Mouse (Mus musculus) embryonic facial prominence, embryonic 13.5 days (tissue): Measurements from ENCODE around the gene Syne1. TPM values are rescaled to one million over a fixed set of nuclear protein-coding genes. Genes with fewer than 3 reads are reported as not detected.

Experiments used
- ATAC-seq: fragments of 200-750 bp; cut with Nextera tagmentation; 2 replicates; pipeline ENCODE4 v1.8.0; 2017; ENCODE audit warnings: low read depth; ENCODE audit not compliant: insufficient number of reproducible peaks, insufficient read depth, low FRiP score, low TSS enrichment
- H3K27ac ChIP-seq: fragments of 300-500 bp; sonication (generic); 2 replicates; pipeline ENCODE4 v1.5.1; 2015; ENCODE audit warnings: moderate library complexity, mild to moderate bottlenecking, inconsistent platforms
- H3K27me3 ChIP-seq: fragments of 300-500 bp; sonication (generic); 2 replicates; pipeline ENCODE4 v1.6.1; 2015; ENCODE audit warnings: mild to moderate bottlenecking, inconsistent platforms
- H3K36me3 ChIP-seq: fragments of 300-500 bp; sonication (generic); 2 replicates; pipeline ENCODE4 v1.6.1; 2015; ENCODE audit warnings: mild to moderate bottlenecking, inconsistent platforms
- H3K4me1 ChIP-seq: fragments of 300-500 bp; sonication (generic); 2 replicates; pipeline ENCODE4 v1.6.1; 2015; ENCODE audit warnings: inconsistent platforms
- H3K4me2 ChIP-seq: fragments of 300-500 bp; sonication (generic); 2 replicates; pipeline ENCODE4 v1.6.1; 2015; ENCODE audit warnings: moderate library complexity, mild to moderate bottlenecking, inconsistent platforms
- H3K4me3 ChIP-seq: fragments of 300-500 bp; sonication (generic); 2 replicates; pipeline ENCODE4 v1.5.1; 2015; ENCODE audit warnings: mild to moderate bottlenecking, inconsistent platforms
- H3K9ac ChIP-seq: fragments of 300-500 bp; sonication (generic); 2 replicates; pipeline ENCODE4 v1.6.1; 2015; ENCODE audit warnings: mild to moderate bottlenecking, inconsistent platforms
- H3K9me3 ChIP-seq: fragments of 300-500 bp; sonication (generic); 2 replicates; pipeline ENCODE4 v1.6.1; 2016; ENCODE audit warnings: inconsistent platforms
- WGBS: fragments of 180-500 bp; shearing (Covaris S2); methylation state at CpG from one replicate; pipeline ENCODE4 v1.1.7; 2015; ENCODE audit warnings: mixed read lengths; 5-methylcytosine and 5-hydroxymethylcytosine counted together
- polyA plus RNA-seq: library from polyadenylated mRNA; unstranded; fragments of >200 nt; fragmentation: Nextera tagmentation; extraction: Ambion mirVana; gene quantifications from 2 replicates; pipeline ENCODE4 v1.2.1, GENCODE M21; 2015

Syne1 gene
- polyA plus RNA-seq, 1 experiment from 2014 or later = 6.3 TPM

DNA sequence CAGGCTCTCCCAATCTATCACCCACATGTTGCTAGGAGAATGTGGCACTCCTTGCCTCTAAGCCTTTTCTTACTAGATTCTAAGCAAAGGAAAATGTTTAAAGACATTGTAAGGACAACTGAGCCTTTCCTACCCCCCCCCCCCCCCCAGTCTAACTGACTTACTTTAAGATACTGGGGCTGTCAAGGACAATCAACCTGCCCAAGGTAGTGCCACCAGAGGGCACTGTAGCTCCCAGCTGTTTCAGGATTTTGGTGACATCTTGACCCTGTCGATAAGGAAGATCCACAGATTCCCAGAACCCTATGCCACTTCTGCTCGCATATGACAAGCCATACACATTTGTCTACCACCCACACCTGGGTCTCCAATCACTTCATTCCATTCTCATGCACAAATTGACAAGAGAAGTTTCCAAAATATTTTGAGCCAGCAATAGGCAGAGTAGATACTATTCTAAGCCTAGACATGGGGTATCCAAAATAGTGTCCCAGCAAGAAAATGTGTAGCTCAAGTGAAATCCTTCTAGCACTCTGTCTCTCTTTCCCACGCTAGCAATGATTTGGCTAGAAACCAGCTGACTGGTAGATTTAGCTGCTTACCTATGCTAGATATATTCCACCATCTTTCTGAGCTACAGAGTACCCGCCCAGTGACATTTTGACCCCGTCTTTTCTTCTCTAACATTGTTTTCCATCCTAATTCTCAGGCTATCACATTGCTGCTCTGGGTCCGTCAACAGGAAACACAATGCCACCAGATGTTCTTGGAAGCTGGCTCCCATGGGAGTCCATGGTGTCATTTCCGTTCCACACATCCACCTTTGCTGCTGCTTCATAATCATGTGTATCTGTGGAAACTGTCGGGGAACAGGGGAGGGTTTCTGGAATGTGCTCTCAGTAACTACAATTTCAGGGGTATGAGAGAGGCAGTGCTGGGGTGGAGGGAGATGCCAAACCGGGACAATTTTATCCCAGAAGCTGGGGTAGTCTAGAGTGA is 70.4 kb downstream of the Syne1 start:
- H3K9ac ChIP-seq = no peak overlapping the region
- H3K4me2 ChIP-seq = no peak overlapping the region
- no peaks in the 10 kb centered on the region for H3K27me3 ChIP-seq
- H3K36me3 ChIP-seq = no peaks in the 10 kb centered on the region
- no peaks in the 10 kb centered on the region for H3K9me3 ChIP-seq
- H3K4me3 ChIP-seq = no peak overlapping the region
- no peaks in the 10 kb centered on the region for H3K4me1 ChIP-seq
- ATAC-seq = no peak
- 65% methylated on average over 9 of the region's 9 CpGs for WGBS
- H3K27ac ChIP-seq = no peak overlapping the region

DNA sequence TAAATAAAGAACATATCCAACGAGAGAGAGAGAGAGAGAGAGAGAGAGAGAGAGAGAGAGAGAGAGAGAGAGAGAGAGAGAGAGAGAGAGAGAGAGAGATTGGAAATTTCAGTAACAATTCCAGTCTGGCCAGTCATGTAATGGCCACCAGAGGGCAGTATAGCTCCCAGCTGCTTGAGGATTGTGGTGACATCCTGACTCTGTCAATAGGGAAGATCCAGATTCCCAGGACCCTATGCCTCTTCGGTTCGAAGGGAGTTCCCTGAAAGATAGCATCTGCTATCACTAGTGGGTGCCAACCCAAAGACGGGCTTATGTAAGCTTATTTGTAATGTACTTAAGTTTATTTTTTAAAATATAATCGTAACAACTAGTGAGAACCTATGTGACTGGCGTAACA is 71.2 kb downstream of the Syne1 start:
- H3K27me3 ChIP-seq = no peaks in the 10 kb centered on the region
- H3K9me3 ChIP-seq = no peaks in the 10 kb centered on the region
- WGBS = 53% methylated on average over 6 of the region's 6 CpGs
- H3K4me1 ChIP-seq = no peaks in the 10 kb centered on the region
- no peaks in the 10 kb centered on the region for H3K36me3 ChIP-seq
- no peak for ATAC-seq
- no peak overlapping the region for H3K4me2 ChIP-seq
- no peak overlapping the region for H3K9ac ChIP-seq
- no peak overlapping the region for H3K4me3 ChIP-seq
- no peak overlapping the region for H3K27ac ChIP-seq

DNA sequence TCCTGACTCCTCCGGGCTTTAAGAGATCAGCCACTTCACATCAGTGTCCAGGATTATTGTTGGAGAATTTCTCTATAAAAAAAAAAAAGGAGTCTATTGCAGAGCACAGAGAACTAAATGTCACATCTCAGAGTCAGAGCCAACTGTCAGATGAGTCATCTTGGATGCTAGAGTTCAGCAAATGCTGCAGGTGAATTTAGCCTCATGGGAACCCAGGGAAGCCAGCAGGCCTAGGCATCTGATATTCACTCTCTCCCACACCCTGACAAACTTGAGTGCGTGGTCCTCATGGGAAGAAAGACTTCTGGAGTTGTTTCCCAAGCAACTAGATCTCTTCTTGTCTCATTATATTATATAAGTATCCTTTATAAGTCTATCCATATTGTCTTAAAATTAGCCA is 82.6 kb downstream of the Syne1 start:
- Histone ChIP-seq H3K27ac (no peak overlapping the region), H3K9ac (no peak overlapping the region), H3K27me3 (no peaks in the 10 kb centered on the region), H3K36me3 (no peaks in the 10 kb centered on the region), H3K4me3 (no peak overlapping the region), H3K9me3 (no peaks in the 10 kb centered on the region), H3K4me1 (no peaks in the 10 kb centered on the region), H3K4me2 (no peak overlapping the region)
- ATAC-seq = no peak
- WGBS = 89% methylated on average over 2 of the region's 2 CpGs

DNA sequence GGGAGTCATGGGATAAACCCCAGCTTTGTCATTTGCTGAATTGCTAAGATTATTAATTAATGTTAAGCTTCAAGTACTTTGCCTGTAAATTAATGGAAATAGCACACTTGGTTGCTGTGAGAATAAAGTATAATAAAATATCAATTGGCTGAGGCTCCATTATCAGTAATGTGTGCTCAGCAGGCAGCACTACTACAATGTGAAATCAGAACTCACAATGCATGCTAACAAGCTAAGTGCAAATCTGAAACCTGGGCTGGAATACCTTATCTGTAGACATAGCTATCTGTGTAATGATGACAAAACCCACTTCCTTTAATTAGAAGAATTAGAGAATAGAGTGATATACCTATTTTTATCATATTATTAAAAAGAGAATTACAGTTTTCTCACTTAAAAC is 97.5 kb downstream of the Syne1 start:
- no peak overlapping the region for H3K4me2 ChIP-seq
- H3K27me3 ChIP-seq = no peaks in the 10 kb centered on the region
- no peak overlapping the region for H3K4me3 ChIP-seq
- H3K36me3 ChIP-seq = no peaks in the 10 kb centered on the region
- H3K9ac ChIP-seq = no peak overlapping the region
- no peaks in the 10 kb centered on the region for H3K9me3 ChIP-seq
- H3K27ac ChIP-seq = no peak overlapping the region
- ATAC-seq = no peak
- no peaks in the 10 kb centered on the region for H3K4me1 ChIP-seq

DNA sequence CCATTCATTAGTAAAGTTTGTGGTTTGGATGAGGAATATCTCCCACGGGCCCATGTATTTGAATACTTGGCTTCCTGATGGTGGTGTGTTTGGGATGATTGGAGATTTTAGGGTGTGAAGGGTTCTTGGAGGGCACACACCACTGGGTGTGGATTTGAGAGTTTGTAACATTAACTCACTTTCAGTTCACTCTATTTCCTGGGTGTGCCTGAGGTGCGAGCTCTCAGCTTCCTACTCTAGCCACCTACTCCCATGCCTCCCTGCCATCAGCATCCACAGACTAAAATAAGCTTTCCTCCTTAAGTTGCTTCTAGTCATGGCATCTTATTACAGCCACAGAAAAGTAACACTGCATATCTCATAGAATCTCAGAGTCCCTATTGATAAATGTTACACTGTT is 101.3 kb downstream of the Syne1 start:
- WGBS = 78% methylated on average over 2 of the region's 2 CpGs
- no peak for ATAC-seq

DNA sequence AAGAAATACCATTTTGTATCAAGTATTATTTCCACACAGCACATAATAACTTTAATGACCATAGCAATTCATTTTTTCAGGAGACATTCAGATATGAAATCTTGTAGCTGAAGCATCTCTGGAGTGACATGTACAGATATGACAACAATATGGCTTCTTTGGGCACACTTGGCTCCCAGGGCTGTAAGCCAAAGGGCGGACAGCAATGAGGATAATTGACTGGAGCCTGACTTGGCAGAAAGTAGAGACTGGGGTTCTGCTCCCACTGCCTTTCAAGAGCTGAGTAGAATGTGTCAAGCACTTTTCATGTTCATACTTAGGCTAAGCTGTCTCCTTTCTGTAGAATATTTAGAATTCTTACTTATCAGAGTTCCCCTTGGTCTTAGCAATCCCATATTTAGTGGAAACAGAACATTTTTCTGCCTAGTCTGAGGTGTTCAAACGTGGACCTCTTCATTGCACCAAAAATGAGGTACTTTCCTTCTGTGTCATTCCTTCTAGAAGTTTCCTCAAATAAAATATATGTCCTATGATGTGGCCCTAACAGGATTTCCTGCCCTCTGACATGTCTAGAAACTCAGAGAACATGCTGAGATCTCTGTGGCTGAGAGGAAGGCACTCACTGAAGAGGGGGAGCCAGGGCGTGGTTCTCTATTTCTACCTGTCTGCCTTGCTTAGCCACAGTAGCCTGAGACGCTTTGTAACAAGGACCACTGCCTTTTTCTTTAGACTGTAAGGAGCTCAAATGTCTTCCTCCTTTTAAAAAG is 103.1 kb downstream of the Syne1 start:
- H3K4me2 ChIP-seq = no peak overlapping the region
- no peaks in the 10 kb centered on the region for H3K36me3 ChIP-seq
- no peak overlapping the region for H3K27ac ChIP-seq
- 72% methylated on average over 4 of the region's 4 CpGs for WGBS
- no peaks in the 10 kb centered on the region for H3K9me3 ChIP-seq
- no peak overlapping the region for H3K4me3 ChIP-seq
- H3K4me1 ChIP-seq = no peaks in the 10 kb centered on the region
- H3K9ac ChIP-seq = no peak overlapping the region
- no peaks in the 10 kb centered on the region for H3K27me3 ChIP-seq
- no peak for ATAC-seq

More for the DNA sequence above, 101.3 kb downstream of the Syne1 start:
- H3K9ac ChIP-seq = no peak overlapping the region
- H3K27me3 ChIP-seq = no peaks in the 10 kb centered on the region
- no peak overlapping the region for H3K4me2 ChIP-seq
- H3K4me3 ChIP-seq = no peak overlapping the region
- H3K4me1 ChIP-seq = no peaks in the 10 kb centered on the region
- no peak overlapping the region for H3K27ac ChIP-seq
- H3K36me3 ChIP-seq = no peaks in the 10 kb centered on the region
- no peaks in the 10 kb centered on the region for H3K9me3 ChIP-seq

DNA sequence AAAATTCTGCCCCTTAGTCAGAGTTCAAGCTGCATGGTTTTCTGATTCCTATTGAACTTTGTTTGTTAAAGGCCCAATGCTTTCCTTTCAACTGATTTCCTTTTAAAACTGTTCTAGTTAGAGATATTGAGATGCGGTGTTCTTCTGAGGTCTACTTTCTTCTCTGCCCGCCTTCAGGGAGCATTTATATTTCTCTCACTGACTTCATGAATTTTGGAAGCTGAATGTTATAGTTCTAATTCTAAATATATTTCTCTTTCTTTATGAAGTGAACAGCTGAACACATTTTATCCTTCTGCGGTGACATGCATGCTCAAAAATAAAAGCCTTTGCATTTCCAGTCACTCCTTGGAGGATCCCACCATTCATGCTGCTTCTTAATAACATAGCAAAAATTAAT is 106.0 kb downstream of the Syne1 start:
- no peak overlapping the region for H3K27ac ChIP-seq
- 91% methylated on average over 3 of the region's 3 CpGs for WGBS
- no peaks in the 10 kb centered on the region for H3K36me3 ChIP-seq
- H3K4me1 ChIP-seq = no peaks in the 10 kb centered on the region
- H3K9ac ChIP-seq = no peak overlapping the region
- no peak overlapping the region for H3K4me3 ChIP-seq
- no peak for ATAC-seq
- no peaks in the 10 kb centered on the region for H3K27me3 ChIP-seq
- no peak overlapping the region for H3K4me2 ChIP-seq
- no peaks in the 10 kb centered on the region for H3K9me3 ChIP-seq

DNA sequence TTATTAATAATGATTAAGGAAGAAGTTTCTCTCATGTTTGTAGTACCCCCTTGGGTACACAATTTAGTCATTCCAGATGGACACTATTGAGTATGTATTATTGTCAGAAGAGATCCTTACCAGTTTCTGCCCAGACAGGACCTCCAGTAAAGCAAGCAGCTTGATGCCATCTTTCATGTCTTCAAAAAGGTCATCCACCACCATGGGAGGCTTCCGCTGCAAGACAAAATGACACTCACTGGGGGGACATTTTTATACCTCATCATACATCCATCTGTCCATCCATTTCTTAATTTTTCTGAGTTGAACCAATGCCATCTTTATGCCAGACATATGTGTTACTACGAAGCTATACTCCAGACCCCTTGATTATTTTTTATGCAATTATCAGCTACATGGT is 108.3 kb downstream of the Syne1 start:
- ATAC-seq = no peak
- H3K9me3 ChIP-seq = no peaks in the 10 kb centered on the region

DNA sequence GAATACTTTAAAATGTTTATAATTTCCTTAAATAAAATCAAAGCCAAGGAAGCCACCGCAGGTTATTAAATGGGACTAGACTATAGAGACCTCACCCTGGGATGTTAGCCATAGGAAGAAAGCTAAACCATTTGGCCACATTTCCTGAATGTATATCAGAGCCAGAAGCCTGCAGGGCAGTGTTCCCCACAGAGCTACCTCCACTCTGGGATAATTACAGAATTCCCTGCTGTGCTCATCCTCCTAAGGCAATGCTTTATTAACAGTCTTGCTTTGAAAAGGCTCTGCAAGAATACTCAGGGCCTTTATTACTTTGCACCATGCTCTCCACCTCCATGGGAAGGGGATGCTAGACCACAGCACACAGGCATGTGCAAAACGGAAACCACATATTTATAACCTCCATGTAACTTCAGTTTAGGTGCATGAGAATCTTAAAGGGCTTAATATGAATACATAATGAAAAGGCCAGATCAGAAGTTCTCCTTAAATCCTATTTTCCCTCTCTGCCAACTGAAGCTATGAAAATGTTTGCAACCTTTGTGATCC is 111.4 kb downstream of the Syne1 start:
- no peaks in the 10 kb centered on the region for H3K9me3 ChIP-seq
- H3K36me3 ChIP-seq = no peaks in the 10 kb centered on the region
- ATAC-seq = no peak
- H3K27ac ChIP-seq = no peak overlapping the region
- H3K4me1 ChIP-seq = no peaks in the 10 kb centered on the region
- H3K9ac ChIP-seq = no peak overlapping the region
- 42% methylated on average over 2 of the region's 2 CpGs for WGBS
- H3K4me2 ChIP-seq = no peak overlapping the region
- no peaks in the 10 kb centered on the region for H3K27me3 ChIP-seq
- H3K4me3 ChIP-seq = no peak overlapping the region

More for the DNA sequence above, 108.3 kb downstream of the Syne1 start:
- Histone ChIP-seq H3K9ac (no peak overlapping the region), H3K4me2 (no peak overlapping the region), H3K36me3 (no peaks in the 10 kb centered on the region), H3K27ac (no peak overlapping the region), H3K4me1 (no peaks in the 10 kb centered on the region), H3K4me3 (no peak overlapping the region), H3K27me3 (no peaks in the 10 kb centered on the region)
- WGBS = 95% methylated on average over 2 of the region's 2 CpGs

DNA sequence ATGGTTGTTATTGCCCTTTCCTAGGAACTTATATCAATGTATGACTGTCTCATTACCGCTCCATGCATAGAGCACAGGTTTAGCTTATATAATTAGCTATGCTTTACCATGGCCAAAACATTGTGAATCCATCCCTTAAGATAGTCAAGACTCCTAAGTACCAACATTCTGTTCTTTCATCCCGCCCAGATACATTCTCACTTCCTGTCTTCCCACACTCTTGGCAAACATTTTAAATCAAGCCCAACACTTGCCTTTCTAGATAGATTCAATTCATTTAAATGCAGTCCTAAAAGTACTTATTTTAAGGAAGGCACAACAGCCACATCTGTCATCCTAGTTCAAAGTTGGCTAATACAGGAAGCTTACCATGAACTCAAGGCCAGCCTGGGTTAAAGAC is 113.5 kb downstream of the Syne1 start:
- Histone ChIP-seq H3K36me3 (no peaks in the 10 kb centered on the region), H3K4me3 (no peak overlapping the region), H3K4me2 (no peak overlapping the region), H3K9me3 (no peaks in the 10 kb centered on the region), H3K9ac (no peak overlapping the region), H3K4me1 (no peaks in the 10 kb centered on the region), H3K27me3 (no peaks in the 10 kb centered on the region), H3K27ac (no peak overlapping the region)
- no peak for ATAC-seq
- WGBS = 83% methylated on average over 2 of the region's 2 CpGs

DNA sequence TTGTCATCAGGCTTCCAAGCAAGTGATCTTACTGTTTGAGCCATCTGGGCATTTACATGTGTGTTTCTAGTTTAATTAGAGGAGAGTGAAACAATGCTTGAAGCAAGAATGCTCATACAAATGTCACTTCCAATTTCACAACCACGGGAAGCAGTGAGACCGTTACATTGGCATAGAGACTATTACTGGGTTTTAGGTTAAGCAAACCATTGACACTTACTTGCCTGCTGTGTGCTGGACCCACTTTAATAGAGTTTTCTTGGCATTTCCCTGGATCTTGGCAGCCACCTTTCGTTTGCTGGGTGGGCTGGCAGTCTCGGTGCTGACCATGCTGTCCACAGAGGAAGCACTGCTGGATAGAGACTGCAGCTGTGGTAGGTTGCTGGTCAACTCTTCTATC is 127.3 kb downstream of the Syne1 start:
- H3K4me3 ChIP-seq = no peak overlapping the region
- H3K27ac ChIP-seq = no peak overlapping the region
- no peaks in the 10 kb centered on the region for H3K27me3 ChIP-seq
- H3K9me3 ChIP-seq = no peaks in the 10 kb centered on the region
- no peak for ATAC-seq
- no peak overlapping the region for H3K9ac ChIP-seq
- H3K36me3 ChIP-seq = no peaks in the 10 kb centered on the region
- 77% methylated on average over 4 of the region's 4 CpGs for WGBS
- H3K4me2 ChIP-seq = no peak overlapping the region
- H3K4me1 ChIP-seq = no peaks in the 10 kb centered on the region
